Mouse (Mus musculus) granulocyte monocyte progenitor cell, adult 5-6 weeks (primary cell): ENCODE data around the gene Vac14. TPM values are rescaled to one million over a fixed set of nuclear protein-coding genes. Genes with fewer than 3 reads are reported as not detected.

Source experiments
- ATAC-seq: replicated peaks from 2 replicates; pipeline ENCODE4 v1.8.0; 2016; ENCODE audit warnings: mild to moderate bottlenecking, moderate TSS enrichment, inconsistent platforms; ENCODE audit not compliant: poor library complexity, severe bottlenecking
- total RNA-seq, 2 experiments: library from RNA; stranded (forward) in 1 of 2; stranded (reverse) in 1 of 2; fragments of 200-712, 200-1000 nt in 1 of 2; fragments of >200 nt in 1 of 2; fragmentation: Nextera tagmentation in 1 of 2; gene quantifications; 2 replicates each; pipeline ENCODE4 v1.2.3; 2014 to 2017

The Vac14 gene
- total RNA-seq, 2 experiments from 2014 or later, result 37.3 to 50.5 TPM

GRCm38 (mm10) chr8:110677174-110677660 lies 58.8 kb downstream of the Vac14 start:
- no peak for ATAC-seq

- ATAC-seq, result no peak
Observed at GRCm38 (mm10) chr8:110678989-110679388, 60.6 kb downstream of the Vac14 start.

GRCm38 (mm10) chr8:110687726-110688125 lies 69.3 kb downstream of the Vac14 start:
- no peak for ATAC-seq

GRCm38 (mm10) chr8:110689961-110690360 lies 71.6 kb downstream of the Vac14 start:
- no peak for ATAC-seq

- ATAC-seq, result no peak
Observed at GRCm38 (mm10) chr8:110694226-110694625, 75.8 kb downstream of the Vac14 start.

- no peak for ATAC-seq
Observed at GRCm38 (mm10) chr8:110694826-110695225, 76.4 kb downstream of the Vac14 start.

GRCm38 (mm10) chr8:110695431-110695830 lies 77.0 kb downstream of the Vac14 start:
- ATAC-seq, result no peak

GRCm38 (mm10) chr8:110696051-110696450 lies 77.7 kb downstream of the Vac14 start:
- no peak for ATAC-seq

- no peak for ATAC-seq
Observed at GRCm38 (mm10) chr8:110697571-110697970, 79.2 kb downstream of the Vac14 start.

- ATAC-seq, result no peak
Observed at GRCm38 (mm10) chr8:110698098-110698497, 79.7 kb downstream of the Vac14 start.

- no peak for ATAC-seq
Observed at GRCm38 (mm10) chr8:110699501-110699900, 81.1 kb downstream of the Vac14 start.

GRCm38 (mm10) chr8:110700561-110700960 lies 82.2 kb downstream of the Vac14 start:
- ATAC-seq, result no peak

- ATAC-seq, result no peak
Observed at GRCm38 (mm10) chr8:110702636-110703459, 84.5 kb downstream of the Vac14 start.

GRCm38 (mm10) chr8:110703460-110704061 lies 85.2 kb downstream of the Vac14 start:
- no peak for ATAC-seq

- ATAC-seq, result no peak
Observed at GRCm38 (mm10) chr8:110704103-110704502, 85.7 kb downstream of the Vac14 start.

GRCm38 (mm10) chr8:110705391-110706287 lies 87.3 kb downstream of the Vac14 start:
- ATAC-seq, result no peak

- ATAC-seq, result no peak
Observed at GRCm38 (mm10) chr8:110706288-110706870, 88.0 kb downstream of the Vac14 start.

- no peak for ATAC-seq
Observed at GRCm38 (mm10) chr8:110708429-110708828, 90.0 kb downstream of the Vac14 start.

- ATAC-seq, result no peak
Observed at GRCm38 (mm10) chr8:110710593-110710992, 92.2 kb downstream of the Vac14 start.

- ATAC-seq, result no peak
Observed at GRCm38 (mm10) chr8:110711271-110711934, 93.0 kb downstream of the Vac14 start.
